Mouse (Mus musculus): ENCODE data around the gene Ptprcap.

The Ptprcap gene

GRCm38 (mm10) chr19:4166678-4167476 is 13.5 kb downstream of the Ptprcap start:
- no peak for ATAC-seq (ENCODE audit: low TSS enrichment)

GRCm38 (mm10) chr19:4169378-4169784 is 16.0 kb downstream of the Ptprcap start:
- ATAC-seq (ENCODE audit: low TSS enrichment) = peak; percentile 88

- ATAC-seq (ENCODE audit: low TSS enrichment) = peak; percentile 23; the same call in 1 of the 2 replicates
These were observed 16.4 kb downstream of the Ptprcap start for GRCm38 (mm10) chr19:4169810-4170209.

GRCm38 (mm10) chr19:4170723-4171392 is 17.5 kb downstream of the Ptprcap start:
- ATAC-seq (ENCODE audit: low TSS enrichment) = no peak

GRCm38 (mm10) chr19:4171393-4172290 is 18.2 kb downstream of the Ptprcap start:
- ATAC-seq (ENCODE audit: low TSS enrichment) = no peak

GRCm38 (mm10) chr19:4172925-4173324 is 19.5 kb downstream of the Ptprcap start:
- no peak for ATAC-seq (ENCODE audit: low TSS enrichment)

GRCm38 (mm10) chr19:4175368-4175947 is 22.1 kb downstream of the Ptprcap start, which contains the start of gene Carns1:
Carns1 (minus strand) TSS chr19:4175479.
- peak; percentile 69; the same call in 1 of the 2 replicates for ATAC-seq (ENCODE audit: low TSS enrichment)

GRCm38 (mm10) chr19:4180411-4180810 is 27.0 kb downstream of the Ptprcap start:
- no peak for ATAC-seq (ENCODE audit: low TSS enrichment)

GRCm38 (mm10) chr19:4181892-4182291 is 28.5 kb downstream of the Ptprcap start:
- peak; percentile 91; the same call in 1 of the 2 replicates for ATAC-seq (ENCODE audit: low TSS enrichment)

GRCm38 (mm10) chr19:4183689-4184088 is 30.3 kb downstream of the Ptprcap start:
- ATAC-seq (ENCODE audit: low TSS enrichment) = peak; percentile 20; the same call in 1 of the 2 replicates

- ATAC-seq (ENCODE audit: low TSS enrichment) = no peak
These were observed 31.9 kb downstream of the Ptprcap start for GRCm38 (mm10) chr19:4184976-4185975.

- ATAC-seq (ENCODE audit: low TSS enrichment) = no peak
These were observed 33.9 kb downstream of the Ptprcap start for GRCm38 (mm10) chr19:4187303-4187702.

GRCm38 (mm10) chr19:4189051-4189620 is 35.7 kb downstream of the Ptprcap start:
- ATAC-seq (ENCODE audit: low TSS enrichment) = no peak

- ATAC-seq (ENCODE audit: low TSS enrichment) = no peak
These were observed 37.5 kb downstream of the Ptprcap start, which contains the start of gene Tbc1d10c for GRCm38 (mm10) chr19:4190831-4191334. Tbc1d10c (minus strand) TSS chr19:4191284.

GRCm38 (mm10) chr19:4191528-4192250 is 38.3 kb downstream of the Ptprcap start, which contains the start of gene Ppp1ca:
Ppp1ca (plus strand) TSS chr19:4192065.
- ATAC-seq (ENCODE audit: low TSS enrichment) = peak; percentile 72

- peak; percentile 15 for ATAC-seq (ENCODE audit: low TSS enrichment)
These were observed 39.0 kb downstream of the Ptprcap start for GRCm38 (mm10) chr19:4192251-4192985.

- ATAC-seq (ENCODE audit: low TSS enrichment) = no peak
These were observed 39.7 kb downstream of the Ptprcap start for GRCm38 (mm10) chr19:4193129-4193528.
